Mouse (Mus musculus): ENCODE data around the gene Gm42742. TPM values are rescaled to one million over a fixed set of nuclear protein-coding genes. Genes with fewer than 3 reads are reported as not detected.

Gene Gm42742
- polyA plus RNA-seq, 1 experiment from 2014 or later = 60.9 TPM

- Histone ChIP-seq H3K27ac (ENCODE audit: low read depth, low read length) (peak overlapping the region; percentile 37), H3K9ac (ENCODE audit: low read length) (peak overlapping the region; percentile 99), H3K36me3 (ENCODE audit: control insufficient read depth, insufficient read depth, low read length) (peaks cover 8% of the 10 kb centered on the region; the same call in 1 of the 2 replicates), H3K4me1 (replicated peaks; ENCODE audit: control insufficient read depth, insufficient read depth, low read length) (peaks cover 34% of the 10 kb centered on the region), H3K4me3 (ENCODE audit: low read depth, low read length) (peak overlapping the region; percentile 82), H3K4me2 (ENCODE audit: low read depth, low read length, severe bottlenecking) (peak overlapping the region; percentile 94), H3K27me3 (ENCODE audit: control insufficient read depth, insufficient read depth, low read length) (no peaks in the 10 kb centered on the region), H3K9me3 (ENCODE audit: control insufficient read depth, low read length) (no peaks in the 10 kb centered on the region)
- ATAC-seq (replicated peaks; ENCODE audit: low FRiP score) = no peak
- 92% methylated on average over 6 of the region's 7 CpGs for WGBS
- no peak for DNase-seq (ENCODE audit: low spot score)
These were observed 1.8 kb upstream of the Gm42742 start for GRCm38 (mm10) chr7:127022528-127023271.

- WGBS = 40% methylated on average over 5 of the region's 5 CpGs
- H3K4me1 ChIP-seq (replicated peaks; ENCODE audit: control insufficient read depth, insufficient read depth, low read length) = peaks cover 34% of the 10 kb centered on the region
- DNase-seq (ENCODE audit: low spot score) = peak; percentile 65
These were observed 948 bp upstream of the Gm42742 start for GRCm38 (mm10) chr7:127021563-127022527.

GRCm38 (mm10) chr7:127020491-127020890, 406 bp downstream of the Gm42742 start:
- Histone ChIP-seq H3K9me3 (ENCODE audit: control insufficient read depth, low read length) (no peaks in the 10 kb centered on the region), H3K4me3 (ENCODE audit: low read depth, low read length) (peak overlapping the region; percentile 45), H3K36me3 (ENCODE audit: control insufficient read depth, insufficient read depth, low read length) (peaks cover 8% of the 10 kb centered on the region; the same call in 1 of the 2 replicates), H3K27ac (ENCODE audit: low read depth, low read length) (peak overlapping the region; percentile 81), H3K4me2 (ENCODE audit: low read depth, low read length, severe bottlenecking) (peak overlapping the region; percentile 81), H3K27me3 (ENCODE audit: control insufficient read depth, insufficient read depth, low read length) (no peaks in the 10 kb centered on the region), H3K9ac (ENCODE audit: low read length) (peak overlapping the region; percentile 79), H3K4me1 (replicated peaks; ENCODE audit: control insufficient read depth, insufficient read depth, low read length) (peaks cover 40% of the 10 kb centered on the region)
- DNase-seq (ENCODE audit: low spot score) (no peak), ATAC-seq (replicated peaks; ENCODE audit: low FRiP score) (no peak)
- 28% methylated on average over 5 of the region's 5 CpGs for WGBS

More at GRCm38 (mm10) chr7:127021563-127022527, 948 bp upstream of the Gm42742 start:
- no peaks in the 10 kb centered on the region for H3K9me3 ChIP-seq (ENCODE audit: control insufficient read depth, low read length)
- H3K36me3 ChIP-seq (ENCODE audit: control insufficient read depth, insufficient read depth, low read length) = peaks cover 8% of the 10 kb centered on the region; the same call in 1 of the 2 replicates
- H3K4me3 ChIP-seq (ENCODE audit: low read depth, low read length) = peak overlapping the region; percentile 45
- no peaks in the 10 kb centered on the region for H3K27me3 ChIP-seq (ENCODE audit: control insufficient read depth, insufficient read depth, low read length)
- H3K4me2 ChIP-seq (ENCODE audit: low read depth, low read length, severe bottlenecking) = peak overlapping the region; percentile 81
- H3K27ac ChIP-seq (ENCODE audit: low read depth, low read length) = peak overlapping the region; percentile 81
- H3K9ac ChIP-seq (ENCODE audit: low read length) = peak overlapping the region; percentile 99
- no peak for ATAC-seq (replicated peaks; ENCODE audit: low FRiP score)

GRCm38 (mm10) chr7:127020031-127020430, 866 bp downstream of the Gm42742 start:
- Histone ChIP-seq H3K27ac (ENCODE audit: low read depth, low read length) (peak overlapping the region; percentile 81; the same call in 1 of the 2 replicates), H3K4me1 (replicated peaks; ENCODE audit: control insufficient read depth, insufficient read depth, low read length) (peaks cover 40% of the 10 kb centered on the region), H3K4me3 (ENCODE audit: low read depth, low read length) (peak overlapping the region; percentile 45), H3K9me3 (ENCODE audit: control insufficient read depth, low read length) (no peaks in the 10 kb centered on the region), H3K4me2 (ENCODE audit: low read depth, low read length, severe bottlenecking) (peak overlapping the region; percentile 81), H3K36me3 (ENCODE audit: control insufficient read depth, insufficient read depth, low read length) (peaks cover 8% of the 10 kb centered on the region; the same call in 1 of the 2 replicates), H3K9ac (ENCODE audit: low read length) (peak overlapping the region; percentile 79), H3K27me3 (ENCODE audit: control insufficient read depth, insufficient read depth, low read length) (no peaks in the 10 kb centered on the region)
- no peak for ATAC-seq (replicated peaks; ENCODE audit: low FRiP score)
- DNase-seq (ENCODE audit: low spot score) = no peak
- WGBS = 68% methylated on average over 3 of the region's 3 CpGs

GRCm38 (mm10) chr7:127019306-127019960, 1.5 kb downstream of the Gm42742 start:
- Histone ChIP-seq H3K4me2 (ENCODE audit: low read depth, low read length, severe bottlenecking) (peak overlapping the region; percentile 81), H3K27ac (ENCODE audit: low read depth, low read length) (no peak overlapping the region), H3K9me3 (ENCODE audit: control insufficient read depth, low read length) (no peaks in the 10 kb centered on the region), H3K9ac (ENCODE audit: low read length) (peak overlapping the region; percentile 79), H3K4me3 (ENCODE audit: low read depth, low read length) (no peak overlapping the region), H3K36me3 (ENCODE audit: control insufficient read depth, insufficient read depth, low read length) (peaks cover 8% of the 10 kb centered on the region), H3K27me3 (ENCODE audit: control insufficient read depth, insufficient read depth, low read length) (no peaks in the 10 kb centered on the region), H3K4me1 (replicated peaks; ENCODE audit: control insufficient read depth, insufficient read depth, low read length) (peaks cover 39% of the 10 kb centered on the region)
- ATAC-seq (replicated peaks; ENCODE audit: low FRiP score) = no peak
- no peak for DNase-seq (ENCODE audit: low spot score)
- 88% methylated on average over 14 of the region's 14 CpGs for WGBS

- Histone ChIP-seq H3K4me1 (replicated peaks; ENCODE audit: control insufficient read depth, insufficient read depth, low read length) (peaks cover 31% of the 10 kb centered on the region), H3K4me2 (ENCODE audit: low read depth, low read length, severe bottlenecking) (no peak overlapping the region), H3K9me3 (ENCODE audit: control insufficient read depth, low read length) (no peaks in the 10 kb centered on the region), H3K27ac (ENCODE audit: low read depth, low read length) (peak overlapping the region; percentile 1; the same call in 1 of the 2 replicates), H3K9ac (ENCODE audit: low read length) (peak overlapping the region; percentile 23), H3K27me3 (ENCODE audit: control insufficient read depth, insufficient read depth, low read length) (no peaks in the 10 kb centered on the region), H3K36me3 (ENCODE audit: control insufficient read depth, insufficient read depth, low read length) (peaks cover 6% of the 10 kb centered on the region), H3K4me3 (ENCODE audit: low read depth, low read length) (no peak overlapping the region)
- WGBS = 88% methylated on average over 15 of the region's 15 CpGs
- ATAC-seq (replicated peaks; ENCODE audit: low FRiP score) (no peak), DNase-seq (ENCODE audit: low spot score) (no peak)
These were observed 2.2 kb downstream of the Gm42742 start for GRCm38 (mm10) chr7:127018416-127019305.

GRCm38 (mm10) chr7:127017950-127018345, 2.9 kb downstream of the Gm42742 start:
- no peak for DNase-seq (ENCODE audit: low spot score)
- H3K4me1 ChIP-seq (replicated peaks; ENCODE audit: control insufficient read depth, insufficient read depth, low read length) = peaks cover 24% of the 10 kb centered on the region
- no peaks in the 10 kb centered on the region for H3K9me3 ChIP-seq (ENCODE audit: control insufficient read depth, low read length)
- H3K27me3 ChIP-seq (ENCODE audit: control insufficient read depth, insufficient read depth, low read length) = no peaks in the 10 kb centered on the region
- H3K4me2 ChIP-seq (ENCODE audit: low read depth, low read length, severe bottlenecking) = no peak overlapping the region
- peaks cover 4% of the 10 kb centered on the region for H3K36me3 ChIP-seq (ENCODE audit: control insufficient read depth, insufficient read depth, low read length)
- peak overlapping the region; percentile 35 for H3K9ac ChIP-seq (ENCODE audit: low read length)
- H3K4me3 ChIP-seq (ENCODE audit: low read depth, low read length) = no peak overlapping the region
- H3K27ac ChIP-seq (ENCODE audit: low read depth, low read length) = 0 out of 2 replicates have a peak overlapping the region, but pooled peaks have one; percentile 1
- ATAC-seq (replicated peaks; ENCODE audit: low FRiP score) = no peak
- WGBS = 65% methylated on average over 6 of the region's 6 CpGs
